Mouse (Mus musculus): ENCODE data around the gene Zbtb38. TPM values are rescaled to one million over a fixed set of nuclear protein-coding genes. Genes with fewer than 3 reads are reported as not detected.

Zbtb38 gene
- polyA plus RNA-seq, 1 experiment: 15.0 TPM

DNA sequence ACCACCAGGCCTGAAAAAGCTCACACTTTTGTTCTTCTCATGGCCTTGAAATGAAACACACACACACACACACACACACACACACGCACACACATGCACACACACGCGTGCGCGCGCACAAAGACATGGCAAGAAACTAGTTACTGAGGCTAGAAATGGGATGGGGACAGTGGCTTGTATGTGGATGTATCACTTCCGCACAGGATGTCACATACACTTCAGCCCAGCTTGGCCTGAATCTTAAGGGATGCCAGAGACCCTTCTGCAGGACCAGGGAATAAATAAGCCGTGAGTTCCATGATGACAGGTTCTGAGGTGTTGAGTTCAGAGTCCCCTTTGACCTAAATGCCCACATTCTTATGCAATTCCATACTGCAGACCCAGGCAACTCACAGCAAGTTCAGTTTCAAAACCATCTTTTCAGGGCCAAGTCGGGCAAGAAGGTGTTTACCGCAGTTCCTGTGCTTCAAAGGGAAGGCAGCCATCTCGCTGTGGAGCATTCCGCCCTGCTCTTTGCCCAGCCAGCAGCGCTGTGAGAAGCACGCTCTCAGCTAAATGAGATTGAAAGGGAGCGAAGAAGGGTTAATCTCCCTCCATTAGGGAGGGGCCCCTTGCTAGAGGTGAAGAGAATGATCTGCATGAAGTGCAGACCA is 11.8 kb downstream of the Zbtb38 start:
- no peak for DNase-seq (ENCODE audit: low read depth)
- TF ChIP-seq CTCF (IDR thresholded peaks at IDR 0.05; ENCODE audit: borderline replicate concordance, extremely low read depth, insufficient read depth, insufficient read length): no peak
- TF ChIP-seq POLR2A (IDR thresholded peaks at IDR 0.05; ENCODE audit: borderline replicate concordance, extremely low read depth, insufficient read depth, insufficient read length, poor library complexity, severe bottlenecking): no peak

DNA sequence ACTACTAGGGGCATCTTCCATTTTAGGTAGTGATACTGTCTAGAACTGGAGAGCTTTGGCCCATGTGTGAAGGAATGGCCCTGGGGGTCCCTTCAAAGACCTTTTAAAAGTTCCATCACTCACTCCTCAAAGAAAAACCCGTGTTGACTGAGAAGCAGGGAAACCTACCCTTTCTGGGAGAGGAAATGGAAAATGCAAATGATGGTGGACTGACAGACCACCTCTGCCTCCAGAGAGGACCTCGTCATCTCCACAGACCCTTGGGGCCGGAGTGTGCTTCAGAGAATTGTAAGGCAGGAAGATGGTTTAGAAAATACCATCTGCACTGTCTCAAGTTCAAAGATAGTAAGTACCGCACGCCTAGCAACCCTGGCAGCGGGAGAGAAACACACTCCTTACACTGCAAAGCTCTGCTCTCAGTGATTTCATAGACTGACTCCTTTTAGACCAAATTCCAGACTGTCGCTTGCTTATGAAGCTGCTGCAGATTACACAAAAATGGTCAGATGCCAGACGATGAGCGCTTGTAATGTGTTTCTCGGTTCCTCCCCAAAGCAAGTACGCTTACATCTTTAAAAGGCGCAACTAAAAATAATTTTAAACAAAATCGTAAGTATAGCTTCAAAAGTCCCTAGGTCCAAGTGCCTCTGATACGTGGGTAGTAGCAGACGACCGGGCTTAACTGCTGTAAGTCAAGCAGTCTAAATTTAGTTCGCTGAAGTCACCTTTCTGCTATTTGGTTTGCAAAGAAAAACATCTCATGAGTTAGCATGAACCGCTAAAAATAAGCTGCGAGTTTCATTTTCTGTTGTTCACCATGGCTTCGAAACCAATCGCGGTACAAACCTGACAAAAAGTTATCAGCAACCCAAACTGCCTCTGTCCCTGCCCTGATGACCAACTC is 12.6 kb downstream of the Zbtb38 start:
- no peak for TF ChIP-seq POLR2A (IDR thresholded peaks at IDR 0.05; ENCODE audit: borderline replicate concordance, extremely low read depth, insufficient read depth, insufficient read length, poor library complexity, severe bottlenecking)
- TF ChIP-seq CTCF (IDR thresholded peaks at IDR 0.05; ENCODE audit: borderline replicate concordance, extremely low read depth, insufficient read depth, insufficient read length): no peak
- DNase-seq (ENCODE audit: low read depth): no peak

DNA sequence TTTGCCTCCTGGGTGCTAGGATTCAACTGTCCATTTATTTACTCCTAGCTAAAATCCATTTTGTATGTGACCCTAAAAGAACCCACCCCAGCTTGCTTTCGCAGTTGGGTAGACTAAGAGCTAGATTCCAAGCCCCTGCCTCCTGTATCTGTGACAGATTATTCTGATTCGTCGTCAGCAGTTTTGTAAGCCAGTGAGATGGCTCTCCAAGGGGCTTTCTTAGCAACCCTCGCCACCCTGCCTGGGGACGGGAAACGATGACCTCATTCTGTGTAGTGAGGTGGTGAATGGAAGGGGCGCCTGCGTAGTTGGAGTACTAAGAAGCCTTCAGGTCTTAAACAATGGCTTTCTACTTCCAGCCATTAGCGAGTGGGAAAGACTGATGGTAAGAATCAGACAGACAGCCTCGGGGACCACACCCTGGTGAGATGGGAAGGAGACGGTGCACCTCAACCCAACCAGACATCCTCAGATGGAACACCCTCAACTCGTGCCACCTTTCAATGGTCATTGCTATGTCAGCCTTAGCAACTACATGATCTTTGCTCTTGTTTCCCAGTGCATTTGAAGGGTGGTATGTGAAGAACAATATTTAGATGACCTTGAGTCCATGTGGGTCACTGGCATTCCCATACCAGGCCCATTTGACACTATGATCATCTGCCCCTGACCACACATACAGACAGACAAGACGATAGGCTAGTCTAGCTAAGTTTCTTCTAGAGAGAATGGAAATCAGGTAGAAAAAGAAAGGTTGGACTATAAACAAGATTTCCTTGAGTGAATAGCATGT is 13.9 kb downstream of the Zbtb38 start:
- no peak for DNase-seq (ENCODE audit: low read depth)
- no peak for TF ChIP-seq POLR2A (IDR thresholded peaks at IDR 0.05; ENCODE audit: borderline replicate concordance, extremely low read depth, insufficient read depth, insufficient read length, poor library complexity, severe bottlenecking)
- no peak for TF ChIP-seq CTCF (IDR thresholded peaks at IDR 0.05; ENCODE audit: borderline replicate concordance, extremely low read depth, insufficient read depth, insufficient read length)

DNA sequence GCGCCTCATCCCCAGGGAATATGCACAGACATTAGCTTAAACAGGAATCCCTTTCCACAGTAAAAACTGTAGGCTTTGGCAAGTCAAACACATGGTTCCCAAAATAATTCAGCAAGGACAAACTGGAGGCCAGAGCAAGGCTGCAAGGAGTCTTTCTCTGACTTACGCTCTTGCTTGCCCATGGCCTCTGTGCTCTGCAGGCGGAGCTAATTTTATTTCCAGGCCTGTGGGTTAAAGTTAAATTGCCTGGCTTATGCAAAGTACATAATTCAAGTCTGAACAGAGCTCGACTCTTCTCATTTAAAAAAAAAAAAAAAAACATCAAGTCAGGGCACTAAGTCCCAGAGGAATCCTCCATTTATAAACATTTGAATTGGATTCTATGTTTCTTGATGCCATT is 16.7 kb downstream of the Zbtb38 start:
- TF ChIP-seq CTCF (IDR thresholded peaks at IDR 0.05; ENCODE audit: borderline replicate concordance, extremely low read depth, insufficient read depth, insufficient read length) (no peak), POLR2A (IDR thresholded peaks at IDR 0.05; ENCODE audit: borderline replicate concordance, extremely low read depth, insufficient read depth, insufficient read length, poor library complexity, severe bottlenecking) (no peak)
- DNase-seq (ENCODE audit: low read depth): no peak

DNA sequence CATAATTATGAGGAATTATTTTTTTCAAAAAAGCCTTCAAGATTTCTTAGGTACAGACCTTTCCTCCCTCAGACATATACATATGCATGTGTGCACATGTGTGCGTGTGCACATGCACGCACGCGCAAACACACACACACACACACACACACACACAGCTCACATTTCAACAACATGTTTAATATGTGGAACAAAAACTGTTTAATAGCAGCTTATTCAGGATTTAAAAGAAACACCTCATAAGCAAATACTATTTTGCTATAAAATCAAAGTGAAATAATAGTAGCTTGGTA is 19.3 kb downstream of the Zbtb38 start:
- TF ChIP-seq POLR2A (IDR thresholded peaks at IDR 0.05; ENCODE audit: borderline replicate concordance, extremely low read depth, insufficient read depth, insufficient read length, poor library complexity, severe bottlenecking) (no peak), CTCF (IDR thresholded peaks at IDR 0.05; ENCODE audit: borderline replicate concordance, extremely low read depth, insufficient read depth, insufficient read length) (no peak)
- DNase-seq (ENCODE audit: low read depth): no peak

DNA sequence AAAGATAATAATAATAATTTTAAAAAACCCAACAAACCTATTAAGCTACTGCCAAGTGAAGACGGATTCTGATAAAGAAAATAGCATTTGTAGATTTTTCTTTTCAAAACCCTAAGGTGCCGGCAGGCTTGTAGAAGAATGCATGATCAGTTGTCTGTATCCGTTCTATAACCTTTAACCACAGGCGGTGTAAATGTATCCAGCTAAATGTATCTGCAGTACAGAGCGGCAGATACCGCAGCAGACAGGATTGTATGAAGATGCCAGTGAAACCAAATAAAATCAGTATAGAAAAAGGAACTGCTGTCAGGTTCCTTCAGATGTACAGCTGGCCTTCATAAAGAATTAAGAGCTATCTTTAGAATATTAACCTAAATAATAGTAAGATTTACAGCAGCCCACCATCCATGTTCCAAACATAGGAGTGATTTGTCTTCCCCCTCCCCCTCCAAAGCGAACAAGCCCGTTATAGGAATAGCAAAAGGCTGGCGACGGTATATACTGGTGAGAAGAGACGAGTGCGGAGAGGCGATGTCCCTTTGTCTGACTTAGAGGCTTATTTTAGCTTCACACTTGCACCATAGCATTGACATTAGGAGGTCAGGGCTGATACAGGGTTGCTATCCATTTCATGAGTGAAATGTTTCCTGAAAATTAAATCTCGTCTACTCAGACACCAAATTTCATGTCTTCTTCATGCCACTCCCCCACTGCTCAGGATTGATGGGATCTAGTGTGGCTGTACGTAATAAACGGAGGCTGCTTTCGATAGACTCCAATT is 19.8 kb downstream of the Zbtb38 start:
- peak; percentile 78 for DNase-seq (ENCODE audit: low read depth)
- TF ChIP-seq CTCF (IDR thresholded peaks at IDR 0.05; ENCODE audit: borderline replicate concordance, extremely low read depth, insufficient read depth, insufficient read length) (no peak), POLR2A (IDR thresholded peaks at IDR 0.05; ENCODE audit: borderline replicate concordance, extremely low read depth, insufficient read depth, insufficient read length, poor library complexity, severe bottlenecking) (peak; percentile 25; the same call in 1 of the 2 replicates)

DNA sequence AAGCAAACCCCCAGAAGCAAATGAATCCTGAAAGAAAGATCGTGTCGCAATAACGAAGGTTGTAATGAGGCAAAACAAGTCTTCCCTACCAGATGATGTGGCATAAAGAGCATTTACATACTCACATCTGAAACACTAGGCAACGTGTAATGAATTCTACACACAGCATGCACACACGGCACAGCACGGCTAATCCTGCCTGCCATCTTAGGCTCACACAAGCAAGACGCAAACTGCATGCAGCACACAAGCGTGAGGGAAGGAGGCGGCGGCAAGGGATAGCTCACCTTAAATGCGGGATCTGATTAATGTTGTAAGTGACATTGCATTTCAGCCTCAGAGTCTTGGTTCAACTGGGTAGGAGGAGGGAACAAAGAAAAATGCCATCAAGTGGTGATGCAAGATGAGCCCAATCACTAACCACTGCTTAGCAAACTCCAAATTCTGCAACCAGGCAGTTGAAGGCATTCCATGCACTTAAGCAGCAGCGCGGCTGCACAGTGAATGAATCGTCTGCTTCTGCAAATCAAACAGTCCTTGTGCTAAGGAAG is 20.6 kb downstream of the Zbtb38 start:
- TF ChIP-seq CTCF (IDR thresholded peaks at IDR 0.05; ENCODE audit: borderline replicate concordance, extremely low read depth, insufficient read depth, insufficient read length): no peak
- TF ChIP-seq POLR2A (IDR thresholded peaks at IDR 0.05; ENCODE audit: borderline replicate concordance, extremely low read depth, insufficient read depth, insufficient read length, poor library complexity, severe bottlenecking): peak; percentile 39; the same call in 1 of the 2 replicates
- DNase-seq (ENCODE audit: low read depth): peak; percentile 94

DNA sequence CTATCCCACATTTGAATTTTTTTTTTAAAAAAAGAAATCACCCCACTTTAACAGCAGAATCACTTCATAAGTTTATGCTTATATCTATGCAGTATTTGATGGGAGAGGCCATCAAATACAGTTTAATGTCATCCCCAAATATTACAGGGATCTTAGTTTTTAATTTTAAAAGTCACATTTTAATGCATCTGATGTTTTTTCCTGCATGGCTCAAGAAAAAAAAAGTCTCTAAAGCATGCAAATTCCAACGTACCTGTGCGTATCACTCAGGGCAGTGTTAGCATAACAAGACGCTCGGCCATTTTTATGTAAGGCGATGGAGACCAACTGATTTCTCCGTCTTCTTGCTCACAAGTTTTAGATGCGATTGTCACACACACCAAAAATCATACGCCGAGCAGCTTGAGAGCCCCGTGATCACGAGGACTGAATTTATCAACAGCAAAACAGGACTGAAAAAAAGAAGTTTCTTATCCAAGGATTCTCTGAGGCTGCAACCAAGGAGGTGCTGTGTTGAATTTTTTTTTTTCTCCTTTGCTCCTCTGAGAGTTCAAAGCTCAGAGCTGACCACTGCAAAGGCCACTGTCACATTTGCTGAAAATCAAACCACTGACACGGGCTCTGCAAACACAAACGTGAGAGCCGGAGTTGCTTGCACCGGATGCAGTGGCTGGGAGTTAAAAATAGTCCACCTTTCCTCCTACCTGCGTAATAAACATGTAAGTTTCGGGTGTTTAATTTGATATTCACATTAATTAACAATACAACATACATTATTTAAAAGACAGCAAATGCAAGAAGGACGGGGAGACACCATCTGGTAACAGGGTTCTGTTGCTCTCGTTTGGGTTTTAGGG is 21.4 kb downstream of the Zbtb38 start:
- DNase-seq (ENCODE audit: low read depth): peak; percentile 63
- TF ChIP-seq POLR2A (IDR thresholded peaks at IDR 0.05; ENCODE audit: borderline replicate concordance, extremely low read depth, insufficient read depth, insufficient read length, poor library complexity, severe bottlenecking): no peak
- no peak for TF ChIP-seq CTCF (IDR thresholded peaks at IDR 0.05; ENCODE audit: borderline replicate concordance, extremely low read depth, insufficient read depth, insufficient read length)

DNA sequence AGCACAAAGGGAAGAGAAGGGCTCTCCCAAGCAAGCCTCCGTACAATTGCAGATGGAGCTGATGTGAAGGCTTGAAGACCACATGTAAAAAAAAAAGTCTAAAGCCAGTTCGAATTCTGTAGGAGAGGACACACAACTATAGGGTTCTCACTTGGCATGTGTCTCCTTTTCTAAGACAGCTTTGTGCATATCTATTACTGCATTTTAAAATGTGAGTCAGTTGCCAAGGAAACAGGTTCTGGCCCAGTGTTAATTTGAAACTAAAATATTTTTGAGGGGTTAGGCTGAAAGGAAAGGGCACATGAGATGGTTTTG is 22.4 kb downstream of the Zbtb38 start:
- DNase-seq (ENCODE audit: low read depth): no peak
- TF ChIP-seq POLR2A (IDR thresholded peaks at IDR 0.05; ENCODE audit: borderline replicate concordance, extremely low read depth, insufficient read depth, insufficient read length, poor library complexity, severe bottlenecking): no peak
- TF ChIP-seq CTCF (IDR thresholded peaks at IDR 0.05; ENCODE audit: borderline replicate concordance, extremely low read depth, insufficient read depth, insufficient read length): no peak

Data from brain, embryonic 14.5 days (tissue).